Mouse (Mus musculus) heart, postnatal 0 days (tissue): ENCODE measurements at regions not wholly inside any gene's neighbourhood (a gene's known extent, or its start where the extent isn't known, plus 50 kb on each side); places are given as distances from the start of the nearest gene placed in this dataset.

Experiments used
- ATAC-seq: fragments of 200-750 bp; cut with Nextera tagmentation; 2 replicates; pipeline ENCODE4 v1.8.0; 2017; ENCODE audit warnings: low read depth, moderate number of reproducible peaks, moderate library complexity; ENCODE audit not compliant: insufficient read depth
- DNase-seq: peaks from one replicate; pipeline ENCODE4 v3.0.0-alpha.2; 2016; ENCODE audit warnings: low spot score
- H3K27ac ChIP-seq: fragments of 300-500 bp; sonication (generic); 2 replicates; pipeline ENCODE4 v1.5.1; 2014; ENCODE audit warnings: low read depth, mild to moderate bottlenecking
- H3K27me3 ChIP-seq: fragments of 300-500 bp; sonication (generic); 2 replicates; pipeline ENCODE4 v1.6.1; 2014; ENCODE audit warnings: low read length, mixed read lengths; ENCODE audit not compliant: control insufficient read depth, insufficient read depth
- H3K36me3 ChIP-seq: fragments of 300-500 bp; sonication (generic); replicated peaks from 2 replicates; pipeline ENCODE4 v1.6.1; 2014; ENCODE audit warnings: low read length, mixed read lengths; ENCODE audit not compliant: control insufficient read depth, insufficient read depth
- H3K4me1 ChIP-seq: fragments of 300-500 bp; sonication (generic); 2 replicates; pipeline ENCODE4 v1.6.1; 2014; ENCODE audit warnings: antibody characterized with exemption; ENCODE audit not compliant: control insufficient read depth, insufficient read depth
- H3K4me2 ChIP-seq: fragments of 300-500 bp; sonication (generic); 2 replicates; pipeline ENCODE4 v1.6.1; 2014; ENCODE audit warnings: low read depth, mild to moderate bottlenecking, low read length, moderate library complexity
- H3K4me3 ChIP-seq: fragments of 300-500 bp; sonication (generic); 2 replicates; pipeline ENCODE4 v1.5.1; 2014; ENCODE audit warnings: low read depth, low read length
- H3K9ac ChIP-seq: fragments of 300-500 bp; sonication (generic); replicated peaks from 2 replicates; pipeline ENCODE4 v1.6.1; 2014; ENCODE audit warnings: low read depth, low read length, mixed read lengths
- H3K9me3 ChIP-seq: fragments of 300-500 bp; sonication (generic); replicated peaks from 2 replicates; pipeline ENCODE4 v1.6.1; 2016; ENCODE audit warnings: low read length; ENCODE audit not compliant: control insufficient read depth
- CTCF ChIP-seq: IDR thresholded peaks from 2 replicates; pipeline ENCODE4 v1.5.1; 2016; ENCODE audit warnings: antibody characterized with exemption, control low read depth, low read depth
- EP300 ChIP-seq: IDR thresholded peaks from 2 replicates; pipeline ENCODE4 v1.6.1; 2016; ENCODE audit warnings: antibody characterized with exemption, low read depth
- WGBS: fragments of 180-500 bp; shearing (Covaris S2); extraction: QIAGEN DNeasy Blood & Tissue Kit; methylation state at CpG from one replicate; pipeline ENCODE4 v1.1.7; 2014; 5-methylcytosine and 5-hydroxymethylcytosine counted together

- ATAC-seq: no peak
- no peak overlapping the region for H3K9ac ChIP-seq
- no peak overlapping the region for H3K4me2 ChIP-seq
- no peaks in the 10 kb centered on the region for H3K4me1 ChIP-seq
- DNase-seq: no peak
- H3K36me3 ChIP-seq: no peaks in the 10 kb centered on the region
- TF ChIP-seq CTCF (no peak), EP300 (no peak)
- no peak overlapping the region for H3K4me3 ChIP-seq
- 74% methylated on average over 4 of the region's 4 CpGs for WGBS
- no peaks in the 10 kb centered on the region for H3K9me3 ChIP-seq
- H3K27ac ChIP-seq: no peak overlapping the region
- no peaks in the 10 kb centered on the region for H3K27me3 ChIP-seq
These were observed 321.0 kb upstream of the Mctp2 start for GRCm38 (mm10) chr7:72627369-72627768.

- DNase-seq (no peak), ATAC-seq (no peak)
- H3K4me3 ChIP-seq: no peak overlapping the region
- H3K4me1 ChIP-seq: no peaks in the 10 kb centered on the region
- 72% methylated on average over 2 of the region's 2 CpGs for WGBS
- no peaks in the 10 kb centered on the region for H3K27me3 ChIP-seq
- no peak overlapping the region for H3K4me2 ChIP-seq
- no peak overlapping the region for H3K27ac ChIP-seq
- H3K9me3 ChIP-seq: no peaks in the 10 kb centered on the region
- TF ChIP-seq EP300 (no peak), CTCF (no peak)
- no peaks in the 10 kb centered on the region for H3K36me3 ChIP-seq
- no peak overlapping the region for H3K9ac ChIP-seq
These were observed 333.2 kb upstream of the Mctp2 start for GRCm38 (mm10) chr7:72639566-72639965.

GRCm38 (mm10) chr7:72675018-72675417 lies 368.6 kb upstream of the Mctp2 start:
- Histone ChIP-seq H3K4me2 (no peak overlapping the region), H3K9ac (no peak overlapping the region), H3K36me3 (no peaks in the 10 kb centered on the region), H3K27me3 (no peaks in the 10 kb centered on the region), H3K4me1 (no peaks in the 10 kb centered on the region), H3K9me3 (no peaks in the 10 kb centered on the region), H3K4me3 (no peak overlapping the region), H3K27ac (no peak overlapping the region)
- TF ChIP-seq EP300 (no peak), CTCF (no peak)
- ATAC-seq (no peak), DNase-seq (no peak)
- 74% methylated on average over 6 of the region's 6 CpGs for WGBS

GRCm38 (mm10) chr7:72685803-72686202 lies 379.4 kb upstream of the Mctp2 start:
- Histone ChIP-seq H3K9me3 (no peaks in the 10 kb centered on the region), H3K27me3 (no peaks in the 10 kb centered on the region), H3K4me3 (no peak overlapping the region), H3K4me1 (no peaks in the 10 kb centered on the region), H3K36me3 (no peaks in the 10 kb centered on the region), H3K4me2 (no peak overlapping the region), H3K27ac (no peak overlapping the region), H3K9ac (no peak overlapping the region)
- no peak for TF ChIP-seq EP300
- no peak for TF ChIP-seq CTCF
- DNase-seq: no peak
- ATAC-seq: no peak
- WGBS: 59% methylated on average over 2 of the region's 2 CpGs

- 45% methylated on average over 4 of the region's 4 CpGs for WGBS
- TF ChIP-seq CTCF (no peak), EP300 (no peak)
- H3K4me2 ChIP-seq: no peak overlapping the region
- ATAC-seq (no peak), DNase-seq (no peak)
- no peaks in the 10 kb centered on the region for H3K4me1 ChIP-seq
- H3K9ac ChIP-seq: no peak overlapping the region
- H3K4me3 ChIP-seq: no peak overlapping the region
- H3K36me3 ChIP-seq: no peaks in the 10 kb centered on the region
- H3K27ac ChIP-seq: no peak overlapping the region
- H3K9me3 ChIP-seq: no peaks in the 10 kb centered on the region
- no peaks in the 10 kb centered on the region for H3K27me3 ChIP-seq
These were observed 380.9 kb upstream of the Mctp2 start for GRCm38 (mm10) chr7:72687356-72687755.

- no peak overlapping the region for H3K27ac ChIP-seq
- ATAC-seq: no peak
- no peak overlapping the region for H3K4me2 ChIP-seq
These were observed 385.0 kb upstream of the Mctp2 start for GRCm38 (mm10) chr7:72691396-72691795.

More at GRCm38 (mm10) chr7:72691396-72691795, 385.0 kb upstream of the Mctp2 start:
- H3K4me3 ChIP-seq: no peak overlapping the region
- H3K36me3 ChIP-seq: no peaks in the 10 kb centered on the region
- no peaks in the 10 kb centered on the region for H3K4me1 ChIP-seq
- no peak for DNase-seq
- H3K27me3 ChIP-seq: no peaks in the 10 kb centered on the region
- TF ChIP-seq CTCF (no peak), EP300 (no peak)
- 67% methylated on average over 3 of the region's 3 CpGs for WGBS
- no peaks in the 10 kb centered on the region for H3K9me3 ChIP-seq
- no peak overlapping the region for H3K9ac ChIP-seq
